Mouse (Mus musculus) midbrain, embryonic 11.5 days (tissue): Measurements from ENCODE around the gene Rpl9. TPM values are rescaled to one million over a fixed set of nuclear protein-coding genes. Genes with fewer than 3 reads are reported as not detected.
A peak's percentile ranks its signal among the peaks of the same experiment; 100 is the strongest.

Experiments used
- ATAC-seq: fragments of 200-750 bp; cut with Nextera tagmentation; 2 replicates; pipeline ENCODE4 v1.8.0; 2017; ENCODE audit warnings: moderate TSS enrichment, moderate library complexity; ENCODE audit not compliant: low FRiP score
- DNase-seq: peaks from one replicate; pipeline ENCODE4 v3.0.0; 2015; ENCODE audit warnings: low spot score; ENCODE audit errors: missing footprints
- H3K27ac ChIP-seq: fragments of 300-500 bp; sonication (generic); 2 replicates; pipeline ENCODE4 v1.5.1; 2014; ENCODE audit warnings: low read depth, low read length
- H3K27me3 ChIP-seq: fragments of 300-500 bp; sonication (generic); 2 replicates; pipeline ENCODE4 v1.6.1; 2014; ENCODE audit warnings: mild to moderate bottlenecking, low read length, moderate library complexity, mixed read lengths; ENCODE audit not compliant: control insufficient read depth, insufficient read depth
- H3K36me3 ChIP-seq: fragments of 300-500 bp; sonication (generic); 2 replicates; pipeline ENCODE4 v1.6.1; 2014; ENCODE audit warnings: mild to moderate bottlenecking, low read length, moderate library complexity, mixed read lengths; ENCODE audit not compliant: control insufficient read depth, insufficient read depth
- H3K4me1 ChIP-seq: fragments of 300-500 bp; sonication (generic); 2 replicates; pipeline ENCODE4 v1.6.1; 2014; ENCODE audit warnings: low read length; ENCODE audit not compliant: control insufficient read depth, insufficient read depth
- H3K4me2 ChIP-seq: fragments of 300-500 bp; sonication (generic); 2 replicates; pipeline ENCODE4 v1.6.1; 2014; ENCODE audit warnings: mild to moderate bottlenecking, moderate library complexity
- H3K4me3 ChIP-seq: fragments of 300-500 bp; sonication (generic); 2 replicates; pipeline ENCODE4 v1.5.1; 2014; ENCODE audit warnings: low read depth, low read length
- H3K9ac ChIP-seq: fragments of 300-500 bp; sonication (generic); 2 replicates; pipeline ENCODE4 v1.6.1; 2014; ENCODE audit warnings: low read length
- H3K9me3 ChIP-seq: fragments of 300-500 bp; sonication (generic); 2 replicates; pipeline ENCODE4 v1.6.1; 2016; ENCODE audit warnings: low read length; ENCODE audit not compliant: control insufficient read depth
- WGBS: fragments of 180-500 bp; shearing (Covaris S2); extraction: QIAGEN DNeasy Blood & Tissue Kit; methylation state at CpG from one replicate; pipeline ENCODE4 v1.1.7; 2014; 5-methylcytosine and 5-hydroxymethylcytosine counted together
- polyA plus RNA-seq: library from polyadenylated mRNA; unstranded; fragments of >200 nt; fragmentation: Nextera tagmentation; extraction: Ambion mirVana; gene quantifications from 2 replicates; pipeline ENCODE4 v1.2.1, GENCODE M21; 2014

Gene Rpl9
- polyA plus RNA-seq, 1 experiment from 2014 or later, result 929 TPM

GRCm38 (mm10) chr5:65424215-65424614 is 33.0 kb upstream of the Rpl9 start:
- H3K9me3 ChIP-seq, result no peaks in the 10 kb centered on the region
- no peak for DNase-seq
- ATAC-seq, result no peak
- peaks cover 6% of the 10 kb centered on the region for H3K36me3 ChIP-seq
- H3K4me2 ChIP-seq, result no peak overlapping the region
- 94% methylated on average over 6 of the region's 6 CpGs for WGBS
- no peaks in the 10 kb centered on the region for H3K4me1 ChIP-seq
- H3K9ac ChIP-seq, result no peak overlapping the region
- no peaks in the 10 kb centered on the region for H3K27me3 ChIP-seq
- H3K4me3 ChIP-seq, result no peak overlapping the region
- H3K27ac ChIP-seq, result no peak overlapping the region

GRCm38 (mm10) chr5:65422803-65423202 is 31.6 kb upstream of the Rpl9 start:
- H3K4me1 ChIP-seq, result no peaks in the 10 kb centered on the region
- H3K9ac ChIP-seq, result no peak overlapping the region
- no peak for ATAC-seq
- no peak for DNase-seq
- no peak overlapping the region for H3K27ac ChIP-seq
- H3K9me3 ChIP-seq, result no peaks in the 10 kb centered on the region
- H3K4me3 ChIP-seq, result no peak overlapping the region
- no peak overlapping the region for H3K4me2 ChIP-seq
- H3K36me3 ChIP-seq, result peaks cover 10% of the 10 kb centered on the region
- WGBS, result 91% methylated on average over 8 of the region's 8 CpGs
- H3K27me3 ChIP-seq, result no peaks in the 10 kb centered on the region

GRCm38 (mm10) chr5:65420822-65421221 is 29.6 kb upstream of the Rpl9 start:
- 87% methylated on average over 6 of the region's 6 CpGs for WGBS
- H3K9me3 ChIP-seq, result no peaks in the 10 kb centered on the region
- H3K9ac ChIP-seq, result no peak overlapping the region
- ATAC-seq, result no peak
- H3K27ac ChIP-seq, result no peak overlapping the region
- peaks cover 7% of the 10 kb centered on the region for H3K36me3 ChIP-seq
- no peak for DNase-seq
- no peaks in the 10 kb centered on the region for H3K27me3 ChIP-seq
- H3K4me3 ChIP-seq, result no peak overlapping the region
- no peak overlapping the region for H3K4me2 ChIP-seq
- H3K4me1 ChIP-seq, result peaks cover 4% of the 10 kb centered on the region; the same call in 1 of the 2 replicates

- H3K4me3 ChIP-seq, result no peak overlapping the region
- H3K27ac ChIP-seq, result no peak overlapping the region
- no peak overlapping the region for H3K4me2 ChIP-seq
- no peak overlapping the region for H3K9ac ChIP-seq
- H3K9me3 ChIP-seq, result no peaks in the 10 kb centered on the region
- DNase-seq, result no peak
- no peaks in the 10 kb centered on the region for H3K27me3 ChIP-seq
- H3K36me3 ChIP-seq, result peaks cover 7% of the 10 kb centered on the region
- peaks cover 6% of the 10 kb centered on the region for H3K4me1 ChIP-seq
- ATAC-seq, result no peak
- 81% methylated on average over 10 of the region's 10 CpGs for WGBS
Measured at GRCm38 (mm10) chr5:65419136-65419535, 27.9 kb upstream of the Rpl9 start.

GRCm38 (mm10) chr5:65415653-65416458 is 24.6 kb upstream of the Rpl9 start:
- WGBS, result 18% methylated on average over 26 of the region's 26 CpGs
- H3K9me3 ChIP-seq, result no peaks in the 10 kb centered on the region
- ATAC-seq (0 out of 2 replicates have a peak, but pooled peaks have one; percentile 59), DNase-seq (peak; percentile 94)
- peaks cover 10% of the 10 kb centered on the region for H3K36me3 ChIP-seq
- H3K27ac ChIP-seq, result no peak overlapping the region
- H3K9ac ChIP-seq, result peak overlapping the region; percentile 50
- peak overlapping the region; percentile 3; the same call in 1 of the 2 replicates for H3K4me2 ChIP-seq
- H3K4me1 ChIP-seq, result peaks cover 6% of the 10 kb centered on the region
- H3K4me3 ChIP-seq, result no peak overlapping the region
- no peaks in the 10 kb centered on the region for H3K27me3 ChIP-seq

- H3K9ac ChIP-seq, result no peak overlapping the region
- 28% methylated on average over 12 of the region's 12 CpGs for WGBS
- peaks cover 16% of the 10 kb centered on the region for H3K36me3 ChIP-seq
- DNase-seq (peak; percentile 69), ATAC-seq (no peak)
- no peaks in the 10 kb centered on the region for H3K27me3 ChIP-seq
- no peaks in the 10 kb centered on the region for H3K4me1 ChIP-seq
- H3K4me2 ChIP-seq, result no peak overlapping the region
- H3K9me3 ChIP-seq, result no peaks in the 10 kb centered on the region
- no peak overlapping the region for H3K4me3 ChIP-seq
- no peak overlapping the region for H3K27ac ChIP-seq
Measured at GRCm38 (mm10) chr5:65407989-65408388, 16.7 kb upstream of the Rpl9 start.

- Histone ChIP-seq H3K4me1 (no peaks in the 10 kb centered on the region), H3K9ac (no peak overlapping the region), H3K27me3 (no peaks in the 10 kb centered on the region), H3K9me3 (no peaks in the 10 kb centered on the region), H3K36me3 (peaks cover 9% of the 10 kb centered on the region), H3K4me2 (no peak overlapping the region), H3K4me3 (no peak overlapping the region), H3K27ac (no peak overlapping the region)
- ATAC-seq, result peak; percentile 59; the same call in 1 of the 2 replicates
- 32% methylated on average over 2 of the region's 2 CpGs for WGBS
- peak; percentile 94 for DNase-seq
Measured at GRCm38 (mm10) chr5:65401251-65401994, 10.2 kb upstream of the Rpl9 start.

- ATAC-seq (no peak), DNase-seq (no peak)
- H3K4me2 ChIP-seq, result no peak overlapping the region
- peaks cover 7% of the 10 kb centered on the region for H3K36me3 ChIP-seq
- no peak overlapping the region for H3K27ac ChIP-seq
- H3K9ac ChIP-seq, result no peak overlapping the region
- no peak overlapping the region for H3K4me3 ChIP-seq
- peaks cover 9% of the 10 kb centered on the region for H3K4me1 ChIP-seq
- H3K27me3 ChIP-seq, result no peaks in the 10 kb centered on the region
- no peaks in the 10 kb centered on the region for H3K9me3 ChIP-seq
- WGBS, result 93% methylated on average over 7 of the region's 7 CpGs
Measured at GRCm38 (mm10) chr5:65394425-65394824, 3.2 kb upstream of the Rpl9 start.

- Histone ChIP-seq H3K9me3 (no peaks in the 10 kb centered on the region), H3K27ac (no peak overlapping the region), H3K36me3 (peaks cover 14% of the 10 kb centered on the region), H3K9ac (peak overlapping the region; percentile 66), H3K4me2 (peak overlapping the region; percentile 74), H3K4me3 (peak overlapping the region; percentile 99), H3K27me3 (no peaks in the 10 kb centered on the region), H3K4me1 (peaks cover 11% of the 10 kb centered on the region)
- ATAC-seq (peak; percentile 62; the same call in 1 of the 2 replicates), DNase-seq (peak; percentile 93)
- 5% methylated on average over 12 of the region's 12 CpGs for WGBS
Measured at GRCm38 (mm10) chr5:65391753-65392152, 509 bp upstream of the Rpl9 start.
